Mouse (Mus musculus): ENCODE measurements around the gene Crebrf. TPM values are rescaled to one million over a fixed set of nuclear protein-coding genes. Genes with fewer than 3 reads are reported as not detected.
A peak's percentile ranks its signal among the peaks of the same experiment; 100 is the strongest.

The Crebrf gene
- total RNA-seq, 2 experiments from 2014 or later = 88.2 to 96.2 TPM

DNA sequence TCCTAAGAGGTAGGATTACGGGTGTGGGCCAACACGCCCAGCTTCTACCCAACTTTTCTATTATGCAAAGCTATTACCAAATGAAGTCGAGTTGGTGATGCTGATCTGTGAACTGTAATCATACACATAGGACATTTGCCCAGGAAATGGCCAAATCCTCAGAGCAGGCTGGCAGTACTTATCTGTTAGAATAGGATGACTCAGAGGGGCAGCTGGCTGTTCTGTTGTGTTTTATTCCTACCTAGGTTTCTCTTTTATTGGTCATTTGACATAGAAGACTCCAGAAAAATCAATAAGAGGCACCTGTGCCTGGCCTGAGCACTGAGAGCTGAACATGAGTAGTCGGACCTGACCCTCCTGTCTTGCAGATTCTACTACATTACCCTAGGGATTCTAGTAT lies 12.8 kb upstream of the Crebrf start:
- intact Hi-C loops (cut with DNase I) = no loop called here
- DNase-seq (ENCODE audit: low spot score in 2 of 2) = no peak

DNA sequence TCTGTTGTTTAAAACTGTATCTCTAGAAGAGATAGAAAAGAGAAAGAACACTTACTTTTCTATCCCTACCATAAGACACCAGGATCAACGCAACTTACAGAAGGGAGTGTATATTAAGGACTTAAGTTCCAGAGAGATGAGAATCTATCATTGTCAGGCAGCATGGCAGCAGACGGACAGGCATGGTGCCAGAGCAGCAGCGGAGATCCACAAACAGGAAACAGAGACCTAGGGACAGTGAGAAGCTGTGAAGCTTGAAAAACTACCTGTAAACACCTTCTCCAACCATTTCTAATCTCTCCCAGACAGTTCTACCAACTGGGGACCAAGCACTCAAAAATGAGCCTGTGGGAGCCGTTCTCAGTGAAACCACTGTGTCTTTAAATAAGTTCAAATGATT lies 11.8 kb upstream of the Crebrf start:
- intact Hi-C loops (cut with DNase I) = no loop called here
- DNase-seq (ENCODE audit: low spot score in 2 of 2) = no peak

DNA sequence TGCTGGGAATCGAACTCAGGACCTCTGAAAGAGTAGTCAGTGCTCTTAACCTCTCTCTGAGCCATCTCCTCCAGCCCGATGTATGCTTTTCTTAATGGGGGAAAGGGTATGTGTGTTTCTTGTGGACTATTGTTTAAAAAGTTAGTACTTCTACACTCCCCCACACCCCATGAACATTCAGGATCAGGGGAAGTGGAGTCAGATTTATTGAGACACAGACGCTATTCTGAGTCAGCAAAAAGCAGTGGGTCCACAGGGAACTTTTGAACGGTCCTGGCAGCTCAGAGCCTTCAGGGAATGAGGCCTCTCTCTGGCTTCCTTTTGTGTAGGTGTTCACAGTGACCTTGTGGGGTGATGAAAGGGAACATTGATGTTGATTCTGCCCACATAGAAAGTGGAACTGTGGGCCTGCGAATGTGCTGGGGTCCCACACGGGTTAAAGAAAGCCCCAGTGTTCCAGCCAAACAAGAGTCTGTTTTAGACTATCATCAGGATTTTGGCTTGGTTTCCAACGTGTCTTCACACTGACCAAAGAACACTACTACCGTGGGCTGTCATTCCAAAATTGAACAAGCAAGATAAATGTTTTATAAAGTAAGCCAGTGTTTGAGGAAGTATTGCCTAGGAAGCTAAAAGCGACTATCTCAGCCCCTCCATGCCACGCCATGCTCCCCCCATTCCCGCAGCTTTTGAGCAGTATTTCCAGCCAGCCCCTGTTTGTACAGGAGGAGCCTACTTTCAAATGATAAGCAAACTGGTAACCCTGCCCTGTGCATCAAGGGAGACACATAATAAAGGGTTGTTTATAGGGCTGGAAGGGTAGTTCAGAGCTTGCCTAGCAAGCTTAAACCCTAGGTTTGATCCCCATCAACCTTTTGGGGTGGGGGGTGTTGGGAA lies 9.7 kb upstream of the Crebrf start:
- DNase-seq (ENCODE audit: low spot score in 2 of 2) = peak in 1 of 2 experiments; percentile 40
- intact Hi-C loops (cut with DNase I) = no loop called here

DNA sequence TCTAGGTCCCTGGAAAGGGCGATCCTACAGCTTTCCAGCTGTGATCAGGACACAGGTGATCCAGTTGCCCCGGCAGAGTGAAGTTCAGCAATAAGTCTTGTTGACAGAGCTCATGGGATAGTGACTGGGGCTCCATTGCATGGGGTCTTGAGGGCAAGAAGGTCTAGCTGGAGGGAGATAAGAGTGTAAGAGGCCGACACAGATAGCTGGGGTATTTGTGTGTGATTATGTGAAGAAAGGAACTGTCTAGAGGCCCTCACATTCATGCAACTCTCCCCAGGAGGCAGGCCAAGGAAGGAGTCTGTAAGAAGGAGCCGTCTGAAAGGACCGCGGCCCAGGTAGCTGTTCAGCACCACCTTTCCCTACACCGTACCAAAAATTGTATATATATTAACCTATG lies 8.4 kb upstream of the Crebrf start:
- intact Hi-C loops (cut with DNase I) = no loop called here
- no peak for DNase-seq (ENCODE audit: low spot score in 2 of 2)

DNA sequence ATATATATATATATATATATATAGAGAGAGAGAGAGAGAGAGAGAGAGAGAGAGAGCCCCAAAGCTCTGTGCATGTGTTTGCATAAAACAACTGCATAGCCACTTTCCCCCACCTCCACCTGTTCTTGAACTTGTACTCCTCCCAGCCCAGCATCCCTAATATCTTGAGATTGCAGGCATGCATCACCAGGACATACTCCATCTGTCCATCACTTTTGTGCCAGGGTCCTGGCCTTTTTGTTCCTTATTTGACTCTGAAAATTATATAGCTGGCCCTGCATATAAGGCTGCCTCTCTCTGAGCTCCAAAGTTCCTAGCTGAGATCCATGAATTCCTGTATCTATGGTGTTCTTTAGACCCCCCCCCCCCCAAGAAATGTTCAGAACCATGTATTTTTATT lies 7.0 kb upstream of the Crebrf start:
- no peak for DNase-seq (ENCODE audit: low spot score in 2 of 2)
- intact Hi-C loops (cut with DNase I) = no loop called here

DNA sequence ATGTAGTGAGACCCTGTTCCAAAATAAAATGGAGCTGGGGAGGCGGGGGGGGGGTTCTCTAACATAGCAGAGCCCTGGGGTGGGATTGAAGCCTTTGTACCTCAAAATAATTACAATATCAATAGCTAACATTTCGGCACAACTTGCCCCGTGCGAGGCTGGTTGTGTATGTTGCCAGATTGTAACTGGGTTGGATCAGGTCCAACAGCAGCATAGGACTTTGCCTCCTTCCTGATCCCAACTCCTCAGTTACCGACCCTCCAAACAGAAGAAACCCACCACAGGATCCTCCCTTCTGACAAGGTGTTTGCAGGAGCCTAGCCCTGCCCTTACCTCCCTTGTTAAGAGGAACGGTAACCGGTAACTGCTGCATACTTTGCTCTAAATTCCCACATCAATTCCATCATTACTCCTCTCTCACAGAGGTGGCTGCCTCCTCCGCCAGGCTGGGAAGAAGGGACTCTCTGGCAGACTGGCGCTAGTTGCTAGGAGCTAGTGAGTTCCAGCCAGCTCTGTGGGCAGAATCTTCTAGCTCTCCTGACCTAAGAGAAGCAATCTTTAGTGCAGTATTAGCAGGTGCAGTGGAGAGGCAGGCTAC lies 6.4 kb upstream of the Crebrf start:
- intact Hi-C loops (cut with DNase I) = no loop called here
- peak in 1 of 2 experiments; percentile 77 for DNase-seq (ENCODE audit: low spot score in 2 of 2)

DNA sequence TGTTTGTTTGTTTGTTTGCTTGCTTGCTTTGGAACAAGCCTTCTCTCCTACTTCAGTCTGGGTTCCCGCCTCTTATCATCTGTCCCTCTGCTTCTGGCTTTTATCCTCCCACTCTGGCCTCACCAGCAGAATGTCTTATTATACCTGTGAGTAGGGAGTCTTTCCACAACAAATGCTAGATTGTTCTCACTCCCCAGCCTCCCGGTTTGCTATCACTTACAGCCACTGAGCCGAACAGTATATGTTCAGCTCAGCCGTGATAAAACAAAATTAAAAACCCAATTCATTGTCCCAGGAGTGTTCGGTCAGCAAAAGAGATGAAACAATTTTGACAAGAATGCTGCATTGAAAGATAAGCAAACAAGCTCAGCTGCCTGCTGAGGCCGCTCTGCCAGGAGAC lies 5.4 kb upstream of the Crebrf start:
- intact Hi-C loops (cut with DNase I) = no loop called here
- DNase-seq (ENCODE audit: low spot score in 2 of 2) = no peak

DNA sequence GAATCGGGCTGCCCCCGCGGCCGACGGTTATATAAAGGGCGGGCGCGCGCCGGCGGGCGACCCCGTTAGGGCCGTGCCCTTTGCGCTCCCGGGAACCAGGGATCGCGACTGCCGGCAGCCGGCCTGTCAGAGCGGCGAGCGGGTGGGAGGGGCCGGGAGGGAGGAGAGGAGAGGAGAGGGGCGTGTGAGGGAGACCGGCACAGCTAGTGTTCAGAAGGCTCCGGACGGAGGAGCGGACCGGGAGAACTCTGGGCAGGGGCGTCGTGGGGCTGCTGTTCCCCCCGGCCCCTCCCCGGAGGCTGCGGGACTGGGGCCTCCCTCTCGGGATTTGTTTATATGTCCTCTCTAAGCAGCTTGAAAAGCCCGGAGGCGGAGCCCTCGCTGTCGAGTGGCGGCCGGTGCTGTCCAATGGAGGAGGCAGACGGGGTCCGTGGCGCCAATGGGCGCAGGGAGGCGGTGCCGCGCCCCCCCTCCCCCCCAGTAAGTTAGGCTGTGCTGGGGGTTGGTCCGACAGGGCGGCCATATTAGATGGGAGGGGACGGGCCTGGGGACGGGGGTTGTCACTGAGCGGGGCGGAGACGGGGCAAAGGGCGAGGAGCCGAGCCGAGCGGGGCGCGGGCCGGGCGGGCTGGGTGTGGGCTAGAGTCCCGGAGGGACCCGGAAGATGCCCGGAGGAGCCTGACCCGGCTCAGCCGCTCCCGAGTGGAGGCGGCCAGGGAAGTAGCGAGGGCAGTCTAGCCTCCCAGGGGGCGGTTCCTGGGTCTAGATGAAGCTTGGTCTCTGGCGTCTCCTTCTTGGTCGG lies 667 bp downstream of the Crebrf start:
- intact Hi-C loops (cut with DNase I) = loop anchor here (2.0 to 5.0 kb wide), 2 partner anchors 54 to 65 kb away; partner anchors contain the start of genes Atp6v0e and Bnip1
- peak; percentile 94 to 98 for DNase-seq (ENCODE audit: low spot score in 2 of 2)

DNA sequence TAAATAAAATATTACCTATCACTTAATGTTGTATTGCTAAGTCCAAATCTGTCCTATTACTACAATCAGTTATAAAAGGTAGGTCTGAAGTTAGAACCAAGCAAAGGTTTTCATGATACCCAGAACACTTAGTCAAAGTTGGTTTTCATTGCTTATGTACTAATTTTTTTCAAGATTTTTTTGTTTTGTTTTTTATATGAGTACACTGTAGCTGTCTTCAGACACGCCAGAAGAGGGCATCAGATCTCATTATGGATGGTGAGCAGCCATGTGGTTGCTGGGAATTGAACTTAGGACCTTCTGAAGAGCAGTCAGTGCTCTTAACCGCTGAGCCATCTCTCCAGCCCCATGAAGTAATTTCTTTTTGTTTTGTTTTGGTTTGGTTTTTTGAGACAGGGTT lies 2.4 kb downstream of the Crebrf start:
- DNase-seq (ENCODE audit: low spot score in 2 of 2) = no peak
- intact Hi-C loops (cut with DNase I) = loop anchor here (2.0 to 5.0 kb wide), 2 partner anchors 56 to 63 kb away; partner anchors contain the start of genes Atp6v0e and Bnip1

DNA sequence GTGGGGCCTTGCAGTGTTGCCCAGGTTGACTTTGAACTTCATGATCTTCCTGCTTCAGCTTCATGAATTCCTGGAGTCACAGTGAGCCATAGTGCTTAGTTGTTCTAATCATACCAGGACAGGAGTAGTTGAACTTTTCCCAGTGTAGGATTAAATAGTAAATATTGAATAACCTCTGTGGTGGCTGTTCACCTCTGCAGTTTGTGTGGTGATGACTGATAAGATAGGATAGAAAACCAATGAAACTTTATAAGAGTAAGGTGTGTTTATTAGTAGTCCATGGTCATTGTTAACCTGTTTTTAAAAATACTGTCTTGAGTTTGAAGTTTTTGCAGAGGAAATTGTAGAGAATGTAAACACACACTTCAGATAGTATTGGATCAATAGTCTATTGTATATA lies 4.0 kb downstream of the Crebrf start:
- intact Hi-C loops (cut with DNase I) = loop anchor here (5.0 kb wide), 1 partner anchor 57 kb away; the partner anchor contains the start of gene Atp6v0e
- no peak for DNase-seq (ENCODE audit: low spot score in 2 of 2)

DNA sequence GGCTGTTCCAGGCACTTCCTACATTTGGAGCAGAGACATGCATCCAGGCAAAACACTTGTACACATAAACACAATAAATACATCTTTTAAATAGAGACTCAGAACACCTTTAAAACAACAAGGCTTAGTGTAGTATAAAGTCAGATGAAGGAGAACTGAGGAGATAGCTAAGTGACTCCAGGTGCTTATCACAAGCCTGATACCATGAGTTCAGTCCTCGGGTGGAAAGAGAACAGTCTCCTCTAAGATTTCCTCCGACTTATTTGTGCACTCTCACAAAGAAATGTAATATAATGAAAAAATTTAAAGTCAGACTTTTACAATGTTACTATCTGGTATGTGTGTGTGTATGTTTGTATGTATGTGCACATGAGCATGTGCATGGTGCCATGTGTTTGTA lies 6.4 kb downstream of the Crebrf start:
- intact Hi-C loops (cut with DNase I) = no loop called here

DNA sequence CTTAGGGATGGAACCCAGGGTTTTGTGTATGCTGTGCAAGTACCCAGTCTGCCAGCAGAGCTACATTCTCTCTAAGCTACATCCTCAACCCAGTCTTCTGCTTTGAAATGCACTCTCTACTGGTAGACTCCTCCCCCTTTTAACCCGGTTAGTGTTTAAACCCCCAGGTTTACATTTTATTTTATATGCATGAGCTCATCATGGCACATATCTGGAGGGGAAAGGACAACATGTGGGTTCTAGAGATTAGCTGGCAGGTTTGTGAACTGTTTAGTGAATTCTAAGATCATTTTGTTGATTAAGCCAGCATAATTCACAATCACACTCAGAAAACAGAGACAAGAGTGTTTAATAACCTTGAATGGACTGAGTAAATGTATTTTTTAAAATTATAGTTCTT lies 9.3 kb downstream of the Crebrf start:
- no peak for DNase-seq (ENCODE audit: low spot score in 2 of 2)
- intact Hi-C loops (cut with DNase I) = no loop called here

More for the DNA sequence above, 6.4 kb downstream of the Crebrf start:
- no peak for DNase-seq (ENCODE audit: low spot score in 2 of 2)

DNA sequence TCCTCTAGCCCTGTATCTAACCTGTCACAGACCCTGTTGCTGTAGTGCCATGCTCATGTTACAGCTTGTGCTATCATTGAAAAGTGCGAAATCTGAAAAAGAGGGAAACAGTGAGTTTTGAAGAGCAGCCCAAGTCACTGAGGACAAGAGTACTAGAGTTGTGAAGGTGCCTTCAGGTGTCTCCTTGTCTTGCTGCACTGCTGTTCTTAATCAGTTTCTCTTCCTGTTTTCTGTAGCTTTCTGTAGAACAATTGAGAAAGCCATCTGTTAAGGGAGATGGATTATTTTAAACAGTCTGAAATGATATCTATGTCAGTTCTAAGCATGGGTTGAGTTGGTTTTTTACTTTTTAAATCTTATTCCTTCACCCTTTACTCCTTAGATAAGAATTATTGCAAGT lies 11.2 kb downstream of the Crebrf start:
- intact Hi-C loops (cut with DNase I) = no loop called here

DNA sequence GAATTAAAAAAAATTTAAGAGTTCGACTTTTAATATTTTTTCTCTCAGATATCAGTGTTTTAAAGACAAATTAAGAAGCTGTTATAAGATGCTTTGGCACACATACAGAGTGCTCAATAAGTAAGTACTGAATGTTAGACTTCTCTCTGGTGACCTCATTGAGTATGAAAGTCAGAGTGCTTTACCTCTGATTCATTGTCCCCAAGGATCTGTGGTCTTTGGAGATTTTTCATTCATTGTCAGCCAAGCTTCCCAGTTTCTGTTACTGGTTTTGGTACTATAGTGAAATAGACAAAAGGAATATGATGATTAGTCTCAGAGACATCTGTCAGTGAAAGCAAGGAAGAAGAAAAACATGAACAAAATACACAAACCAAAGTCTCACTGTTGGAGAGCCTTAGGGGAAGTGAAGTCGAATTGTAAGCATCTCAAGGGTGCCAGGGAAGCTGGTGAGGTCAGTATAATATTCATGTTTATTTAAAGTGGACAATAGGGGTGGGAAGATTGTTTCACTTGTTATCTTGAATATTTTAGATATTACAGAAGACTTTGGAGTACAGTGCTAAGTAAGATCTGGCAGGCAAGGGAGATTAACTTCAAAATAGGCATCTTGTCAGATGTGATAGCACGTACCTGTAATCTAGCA lies 11.8 kb downstream of the Crebrf start:
- no peak for DNase-seq (ENCODE audit: low spot score in 2 of 2)
- intact Hi-C loops (cut with DNase I) = no loop called here

More for the DNA sequence above, 11.2 kb downstream of the Crebrf start:
- DNase-seq (ENCODE audit: low spot score in 2 of 2) = no peak

DNA sequence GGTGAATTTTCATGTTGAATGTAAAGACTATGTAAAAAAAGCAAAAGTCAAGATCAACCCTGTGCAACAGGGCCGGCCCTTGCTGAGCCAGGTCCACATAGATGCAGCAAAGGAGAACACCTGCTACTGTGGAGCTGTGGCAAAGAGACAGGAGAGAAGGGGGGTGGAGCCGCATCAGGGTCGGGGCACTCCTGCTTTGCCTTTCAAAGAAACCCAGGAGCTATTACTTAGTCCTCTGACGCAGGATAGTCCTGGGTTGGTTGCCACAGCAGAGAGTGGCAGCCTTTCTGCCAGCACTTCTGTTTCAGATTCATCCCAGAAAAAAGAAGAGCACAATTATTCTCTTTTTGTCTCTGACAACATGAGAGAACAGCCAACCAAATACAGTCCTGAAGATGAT lies 27.1 kb downstream of the Crebrf start:
- DNase-seq (ENCODE audit: low spot score in 2 of 2) = no peak
- intact Hi-C loops (cut with DNase I) = no loop called here

DNA sequence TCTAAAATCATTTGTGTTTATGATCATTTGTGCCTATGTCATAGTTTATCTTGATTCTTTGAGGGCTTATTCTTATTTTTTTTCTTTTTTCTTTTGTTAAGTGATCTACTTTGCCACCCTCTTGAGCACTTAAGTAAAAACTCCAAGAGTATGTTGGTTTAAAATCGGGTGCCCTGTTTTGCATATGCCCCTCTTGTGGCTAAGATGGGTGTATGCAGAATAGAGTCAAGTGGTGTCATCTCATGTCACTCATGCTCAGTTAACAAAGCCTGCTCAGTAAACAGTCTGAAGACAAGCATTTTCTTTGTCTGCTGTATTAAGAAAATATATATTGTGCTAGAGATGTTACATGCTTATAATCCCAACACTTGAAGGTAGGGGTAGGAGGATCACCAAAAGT lies 27.8 kb downstream of the Crebrf start:
- intact Hi-C loops (cut with DNase I) = no loop called here
- no peak for DNase-seq (ENCODE audit: low spot score in 2 of 2)

DNA sequence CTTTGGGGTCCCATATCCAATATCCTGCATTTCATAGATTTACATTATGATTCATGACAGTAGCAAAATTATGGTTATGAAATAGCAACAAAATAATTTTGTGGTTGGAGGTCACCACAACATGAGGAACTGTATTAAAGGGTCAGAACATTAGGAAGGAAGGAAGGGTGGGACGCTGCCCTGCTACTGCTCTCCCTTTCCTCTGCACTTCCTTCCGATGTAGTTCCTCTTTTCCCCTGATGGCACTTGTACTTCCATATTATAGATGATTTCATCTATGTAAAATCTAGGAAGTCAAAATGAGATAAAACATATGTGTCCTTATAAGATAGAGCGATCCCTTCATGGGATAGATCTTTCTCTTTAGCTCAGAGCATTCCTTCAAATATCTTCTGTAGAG lies 34.5 kb downstream of the Crebrf start:
- intact Hi-C loops (cut with DNase I) = no loop called here
- DNase-seq (ENCODE audit: low spot score in 2 of 2) = no peak

DNA sequence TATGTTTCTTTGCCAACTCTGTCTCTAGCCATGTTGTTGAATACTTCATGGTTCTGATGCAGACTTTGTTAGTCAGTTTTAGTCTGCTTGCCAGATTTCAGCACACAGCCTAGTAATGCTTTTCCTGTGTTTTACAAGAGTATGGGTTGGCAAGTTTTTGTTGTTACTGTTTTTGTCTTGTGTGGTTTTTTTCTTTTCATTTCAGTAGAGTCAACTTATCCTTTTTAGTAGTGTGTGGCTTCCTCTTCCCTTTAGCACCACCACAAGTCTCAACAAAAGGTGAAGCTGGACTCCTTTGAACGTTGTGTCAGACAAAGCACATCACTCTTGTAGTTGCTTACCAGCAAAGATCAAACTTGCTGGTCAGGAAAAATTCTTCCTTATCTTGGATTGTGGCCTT lies 36.8 kb downstream of the Crebrf start:
- DNase-seq (ENCODE audit: low spot score in 2 of 2) = no peak
- intact Hi-C loops (cut with DNase I) = no loop called here

DNA sequence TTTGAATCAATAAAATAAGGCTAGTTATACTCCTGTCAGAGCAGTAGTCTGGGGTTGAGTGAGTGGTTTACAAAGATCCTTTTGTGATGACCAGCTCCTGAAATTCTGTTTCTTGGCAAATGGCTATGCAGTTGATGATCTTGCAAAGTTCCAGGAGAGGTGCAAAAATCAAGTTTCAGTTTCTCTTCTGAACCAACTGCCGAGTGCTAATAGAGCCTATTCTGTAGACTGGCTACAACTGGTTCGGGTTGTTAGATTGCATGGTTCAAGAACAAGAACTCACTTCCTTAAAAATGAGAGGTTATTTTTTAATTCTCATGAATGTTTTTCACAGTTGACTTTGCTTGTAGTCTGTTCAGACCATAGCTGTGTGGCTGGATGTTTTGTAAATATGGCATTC lies 38.0 kb downstream of the Crebrf start:
- no peak for DNase-seq (ENCODE audit: low spot score in 2 of 2)
- intact Hi-C loops (cut with DNase I) = no loop called here

Measured in left cerebral cortex, postnatal 25 days (tissue).